Mouse (Mus musculus): Measurements from ENCODE around the gene Psmd12.

Psmd12 gene

DNA sequence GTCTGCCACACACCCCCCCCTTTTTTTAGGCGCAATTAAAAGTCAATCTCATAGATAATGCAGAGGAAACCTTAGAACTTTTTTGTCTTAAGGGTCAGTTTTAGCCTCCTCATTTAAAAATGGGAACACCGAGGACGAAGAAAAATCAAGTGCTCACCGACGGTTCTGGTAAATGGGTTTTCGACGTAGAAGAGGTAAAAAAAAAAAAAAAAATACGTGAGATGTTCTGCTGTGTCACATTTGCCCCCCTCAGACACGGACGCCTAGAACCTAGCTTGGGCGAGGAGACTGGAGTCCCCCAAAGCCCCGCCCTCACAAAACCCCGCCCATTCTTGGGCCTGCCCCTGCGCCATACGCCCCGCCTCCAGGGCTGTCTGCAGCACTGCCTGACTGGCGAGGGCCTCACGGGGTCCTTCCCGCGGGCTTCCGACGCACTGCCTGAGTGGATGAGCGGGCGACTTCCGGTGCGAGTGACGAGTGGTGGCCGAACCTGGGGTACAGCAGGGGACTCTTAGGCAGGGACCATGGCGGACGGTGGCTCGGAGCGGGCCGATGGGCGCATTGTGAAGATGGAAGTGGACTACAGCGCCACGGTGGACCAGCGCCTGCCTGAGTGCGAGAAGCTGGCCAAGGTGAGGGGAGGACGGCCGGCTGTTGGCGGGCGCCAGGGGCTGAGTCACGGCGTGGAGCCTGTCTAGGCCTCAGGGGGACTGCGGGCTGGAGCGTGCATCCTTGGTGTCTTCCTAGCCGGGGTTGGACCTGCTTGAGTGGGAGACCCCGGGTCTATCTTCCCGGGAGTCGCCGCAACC is at the start of gene Psmd12:
TSS of gene Psmd12 (plus strand) at position 432 of the 809 bp plus-strand sequence.
- DNase-seq (ENCODE audit: low read depth): peak; percentile 98

GRCm38 (mm10) chr11:107431197-107431965 is 47.9 kb upstream of the Psmd12 start:
- no peak for DNase-seq (ENCODE audit: low read depth)

GRCm38 (mm10) chr11:107435776-107436449 is 43.4 kb upstream of the Psmd12 start:
- DNase-seq (ENCODE audit: low read depth): no peak

- no peak for DNase-seq (ENCODE audit: low read depth)
These were observed 41.6 kb upstream of the Psmd12 start for GRCm38 (mm10) chr11:107437723-107438122.

DNA sequence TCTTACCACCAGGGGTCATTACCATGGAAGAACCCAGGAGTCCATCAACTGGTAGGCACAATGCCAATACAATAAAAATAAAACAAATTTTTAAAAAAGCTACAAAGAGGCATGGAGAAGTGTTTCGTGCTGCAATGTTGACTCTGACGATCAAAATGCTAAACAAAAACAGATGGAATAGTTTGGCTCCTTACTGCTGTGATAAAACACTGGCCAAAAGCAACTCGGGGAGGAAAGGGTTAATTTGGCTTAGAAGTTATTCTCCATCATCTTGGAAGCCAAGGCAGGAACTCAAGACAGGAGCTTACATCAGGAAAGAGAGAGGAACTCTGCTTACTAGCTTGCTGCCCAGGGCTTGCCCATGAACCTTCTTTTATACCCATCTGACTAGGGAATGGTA is 41.1 kb upstream of the Psmd12 start:
- no peak for DNase-seq (ENCODE audit: low read depth)

- DNase-seq (ENCODE audit: low read depth): no peak
These were observed 38.2 kb upstream of the Psmd12 start for GRCm38 (mm10) chr11:107441050-107441449.

GRCm38 (mm10) chr11:107443121-107444095 is 35.9 kb upstream of the Psmd12 start:
- peak; percentile 79 for DNase-seq (ENCODE audit: low read depth)

GRCm38 (mm10) chr11:107445683-107446082 is 33.6 kb upstream of the Psmd12 start:
- DNase-seq (ENCODE audit: low read depth): no peak

DNA sequence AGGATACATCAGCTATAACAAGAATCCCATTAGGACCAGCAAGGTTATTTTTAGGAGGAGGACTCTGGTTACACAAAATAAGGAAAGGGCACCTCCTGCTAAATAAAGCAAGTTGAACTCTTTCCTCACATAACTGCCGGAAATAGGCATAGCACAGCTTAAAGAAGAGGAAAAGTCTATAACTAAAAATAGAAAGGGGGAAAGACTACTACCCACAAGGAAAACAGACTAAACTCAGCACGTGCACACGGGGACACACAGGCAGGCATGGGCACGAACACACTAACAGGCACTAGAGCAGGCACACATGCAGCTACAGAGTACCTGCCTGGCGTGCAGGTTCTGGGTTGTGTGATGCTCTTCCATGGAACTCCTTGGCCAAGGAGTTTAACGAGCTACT is 32.6 kb upstream of the Psmd12 start:
- no peak for DNase-seq (ENCODE audit: low read depth)

- peak; percentile 80 for DNase-seq (ENCODE audit: low read depth)
These were observed 31.9 kb upstream of the Psmd12 start for GRCm38 (mm10) chr11:107447349-107447748.

DNA sequence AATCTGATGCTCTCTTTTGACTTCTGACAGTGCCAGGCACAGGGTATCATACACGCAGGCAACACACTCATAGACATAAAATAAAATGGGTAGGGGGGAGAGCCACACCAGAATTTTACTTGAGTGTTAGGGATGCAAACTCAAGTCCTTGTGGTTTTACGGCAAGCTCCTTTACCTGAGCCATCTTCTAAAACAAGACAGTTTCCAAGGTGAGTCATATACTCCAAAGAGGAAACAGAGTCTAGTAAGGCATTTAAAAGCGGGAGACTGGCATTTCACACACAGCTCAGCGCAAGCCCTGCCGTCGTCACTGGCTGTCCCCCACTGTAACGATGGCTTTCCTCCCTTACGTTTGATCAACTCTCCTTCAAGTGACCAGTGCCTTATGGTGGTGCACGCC is 31.4 kb upstream of the Psmd12 start:
- peak; percentile 69 for DNase-seq (ENCODE audit: low read depth)

DNA sequence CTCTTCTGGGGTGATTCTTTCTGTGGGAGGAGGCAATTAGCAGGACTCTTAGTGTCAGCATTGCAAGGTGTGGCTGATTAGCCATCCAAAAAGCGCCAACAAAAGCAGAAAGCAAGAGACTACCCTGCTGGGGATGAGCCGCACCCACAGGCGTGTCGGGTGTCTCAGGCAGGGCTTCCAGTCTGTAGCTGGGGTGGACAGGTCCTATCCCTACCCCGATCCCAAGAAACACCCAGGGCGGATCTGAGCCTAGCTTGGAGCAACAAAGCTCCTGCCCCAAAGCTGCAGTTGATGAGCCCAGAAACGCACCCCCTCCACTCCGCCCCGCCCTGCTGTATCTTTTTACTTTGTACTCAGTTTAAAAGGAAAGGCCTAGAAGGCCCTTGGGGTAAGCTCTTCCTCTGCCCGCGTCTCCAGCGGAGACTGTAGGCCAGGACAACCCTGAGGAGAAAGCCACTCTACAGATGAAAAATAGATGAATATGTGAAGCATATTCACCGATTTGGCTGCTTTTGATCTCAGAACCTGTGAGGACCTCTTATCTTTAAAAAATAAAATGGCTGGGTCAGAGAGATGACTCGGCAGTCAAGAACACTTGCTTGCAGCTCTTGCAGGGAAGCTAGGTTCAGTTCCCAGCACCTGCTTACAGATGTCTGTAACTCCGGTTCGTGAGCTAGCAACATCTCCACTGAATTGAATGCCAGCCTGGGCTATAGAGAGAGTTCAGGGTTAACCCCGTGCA is 29.9 kb upstream of the Psmd12 start:
- peak; percentile 67 for DNase-seq (ENCODE audit: low read depth)

- DNase-seq (ENCODE audit: low read depth): no peak
These were observed 29.2 kb upstream of the Psmd12 start for GRCm38 (mm10) chr11:107450097-107450496.

DNA sequence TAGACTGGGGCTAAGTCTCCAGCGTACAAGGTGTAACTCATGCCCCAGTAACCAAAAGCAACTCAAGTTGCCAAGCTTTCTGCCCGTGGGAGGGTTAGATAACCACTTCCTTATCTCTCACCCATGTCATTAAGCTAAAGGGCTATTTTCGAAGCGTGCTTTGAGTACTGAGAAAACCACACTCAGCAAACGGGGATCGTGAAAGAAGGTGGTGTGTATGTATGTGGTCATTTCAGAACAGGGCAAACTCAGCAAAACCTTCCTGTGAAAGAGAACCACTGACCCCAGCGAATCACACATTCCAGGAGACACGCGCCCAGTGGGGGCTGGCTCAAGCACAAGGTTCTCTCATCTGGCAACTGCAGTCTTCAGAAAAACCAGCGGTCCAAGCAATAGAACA is 28.2 kb upstream of the Psmd12 start:
- peak; percentile 93 for DNase-seq (ENCODE audit: low read depth)

- peak; percentile 86 for DNase-seq (ENCODE audit: low read depth)
These were observed 27.2 kb upstream of the Psmd12 start for GRCm38 (mm10) chr11:107452053-107452452.

GRCm38 (mm10) chr11:107454546-107455462 is 24.5 kb upstream of the Psmd12 start:
- peak; percentile 74 for DNase-seq (ENCODE audit: low read depth)

- no peak for DNase-seq (ENCODE audit: low read depth)
These were observed 22.0 kb upstream of the Psmd12 start for GRCm38 (mm10) chr11:107457282-107457681.

- peak; percentile 68 for DNase-seq (ENCODE audit: low read depth)
These were observed 21.0 kb upstream of the Psmd12 start for GRCm38 (mm10) chr11:107458286-107458685.

DNA sequence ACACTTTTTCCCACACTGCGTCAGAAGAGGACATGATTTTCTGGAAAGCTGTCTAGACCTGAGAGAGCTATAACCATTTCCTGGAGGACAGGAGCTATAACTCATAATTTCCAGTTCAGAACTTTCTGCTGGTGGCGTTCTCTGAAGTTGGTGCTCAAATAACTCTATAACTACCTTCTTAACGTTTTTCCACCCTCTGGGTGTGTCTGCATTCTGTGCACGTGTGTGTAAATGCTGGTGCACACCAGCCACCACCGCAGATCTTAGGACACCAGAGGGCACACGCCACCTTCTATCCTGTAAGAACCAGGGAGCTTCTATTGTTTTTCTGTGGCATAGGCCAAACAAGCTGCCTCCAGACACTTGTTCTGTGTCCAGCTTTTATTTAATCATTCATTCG is 20.3 kb upstream of the Psmd12 start:
- DNase-seq (ENCODE audit: low read depth): peak; percentile 66

DNA sequence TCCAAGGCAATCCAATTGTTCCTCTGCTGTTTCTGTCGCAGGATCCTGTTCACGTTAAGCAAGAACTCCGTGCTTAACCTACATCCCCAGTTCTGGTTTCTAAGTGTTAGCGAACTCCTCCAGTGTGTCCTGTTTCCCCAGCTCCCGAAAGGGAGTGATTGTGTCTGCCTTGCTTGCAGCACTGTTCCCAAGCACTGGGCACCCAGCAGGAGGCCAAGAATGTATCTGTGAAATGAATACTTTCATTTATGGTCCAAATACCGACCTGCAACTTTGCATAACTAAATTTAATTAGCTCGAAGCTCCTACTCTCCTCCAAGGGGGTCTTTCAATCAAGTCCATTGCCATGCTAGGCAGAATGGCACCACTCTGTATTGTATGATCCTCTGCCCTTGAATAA is 19.5 kb upstream of the Psmd12 start:
- no peak for DNase-seq (ENCODE audit: low read depth)
